Mouse (Mus musculus) thymus, adult 2 months (tissue): ENCODE results near the gene Slc3a1.

ENCODE experiments used
- CTCF ChIP-seq: fragments of 200-500 bp; IDR thresholded peaks from 2 replicates; pipeline ENCODE4 v1.5.1; 2012; ENCODE audit warnings: mild to moderate bottlenecking, control low read depth, low read length, moderate library complexity, borderline replicate concordance; ENCODE audit not compliant: control insufficient read depth, poor library complexity, insufficient read depth; ENCODE audit errors: extremely low read depth
- POLR2A ChIP-seq: fragments of 200-500 bp; IDR thresholded peaks from 2 replicates; pipeline ENCODE4 v1.6.1; 2012; ENCODE audit warnings: mild to moderate bottlenecking, low read length, control low read depth, moderate library complexity; ENCODE audit not compliant: control insufficient read depth, poor library complexity, insufficient read depth; ENCODE audit errors: extremely low read depth

DNA sequence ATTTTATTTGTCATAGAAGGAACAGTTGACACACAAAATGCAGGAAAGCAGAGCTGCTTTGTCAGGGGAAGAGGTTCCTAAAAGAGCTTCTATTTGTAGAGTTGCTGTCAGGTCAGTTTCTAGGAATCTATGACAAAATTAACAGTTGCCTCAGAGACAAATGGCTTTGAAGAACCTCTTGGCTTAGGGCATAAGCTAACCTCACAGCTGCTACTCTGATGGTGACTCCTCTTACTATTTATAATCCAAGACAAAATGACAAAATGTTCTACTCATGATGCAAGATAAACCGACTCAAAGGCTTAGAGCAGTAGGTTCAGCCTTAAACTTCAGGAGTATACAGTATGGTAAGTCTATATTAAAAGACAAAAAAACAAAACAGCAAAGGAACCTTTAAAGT is 58.3 kb downstream of the Slc3a1 start:
- TF ChIP-seq CTCF (no peak), POLR2A (no peak)
